Mouse (Mus musculus) thymus, adult 2 months (tissue): ENCODE measurements around the gene Chst8. TPM values are rescaled to one million over a fixed set of nuclear protein-coding genes. Genes with fewer than 3 reads are reported as not detected.

ENCODE experiments used
- DNase-seq: peaks from one replicate; pipeline ENCODE4 v3.0.0; 2021
- H3K27ac ChIP-seq: fragments of 200-500 bp; 2 replicates; pipeline ENCODE4 v1.5.1; 2012; ENCODE audit warnings: low read length, control low read depth; ENCODE audit not compliant: control insufficient read depth, insufficient read depth
- H3K27me3 ChIP-seq: fragments of 200-500 bp; 2 replicates; pipeline ENCODE4 v1.6.1; 2012; ENCODE audit warnings: mild to moderate bottlenecking, low read length, moderate library complexity, mixed read lengths; ENCODE audit not compliant: control insufficient read depth, insufficient read depth
- H3K36me3 ChIP-seq: fragments of 200-500 bp; 2 replicates; pipeline ENCODE4 v1.6.1; 2012; ENCODE audit warnings: mild to moderate bottlenecking, low read length, moderate library complexity; ENCODE audit not compliant: control insufficient read depth, insufficient read depth
- H3K4me1 ChIP-seq: fragments of 200-500 bp; replicated peaks from 2 replicates; pipeline ENCODE4 v1.6.1; 2012; ENCODE audit warnings: low read length; ENCODE audit not compliant: control insufficient read depth, insufficient read depth
- H3K4me3 ChIP-seq: fragments of 200-500 bp; 2 replicates; pipeline ENCODE4 v1.5.1; 2012; ENCODE audit warnings: mild to moderate bottlenecking, low read length, control low read depth, moderate library complexity; ENCODE audit not compliant: control insufficient read depth, insufficient read depth
- CTCF ChIP-seq: fragments of 200-500 bp; IDR thresholded peaks from 2 replicates; pipeline ENCODE4 v1.5.1; 2012; ENCODE audit warnings: mild to moderate bottlenecking, control low read depth, low read length, moderate library complexity, borderline replicate concordance; ENCODE audit not compliant: control insufficient read depth, poor library complexity, insufficient read depth; ENCODE audit errors: extremely low read depth
- POLR2A ChIP-seq: fragments of 200-500 bp; IDR thresholded peaks from 2 replicates; pipeline ENCODE4 v1.6.1; 2012; ENCODE audit warnings: mild to moderate bottlenecking, low read length, control low read depth, moderate library complexity; ENCODE audit not compliant: control insufficient read depth, poor library complexity, insufficient read depth; ENCODE audit errors: extremely low read depth
- WGBS: fragments of 180-500 bp; shearing (Covaris S2); methylation state at CpG from one replicate; pipeline ENCODE4 v1.1.7; 2018; 5-methylcytosine and 5-hydroxymethylcytosine counted together
- polyA plus RNA-seq: library from polyadenylated mRNA; depleted of rRNA; stranded (reverse); fragments of >200 nt; gene quantifications from 2 replicates; pipeline ENCODE4 v1.2.3, GENCODE M21; 2012

Chst8 gene
- polyA plus RNA-seq, 1 experiment, result 6.3 TPM

- H3K4me1 ChIP-seq, result no peaks in the 10 kb centered on the region
- no peak overlapping the region for H3K4me3 ChIP-seq
- TF ChIP-seq CTCF, result no peak
- TF ChIP-seq POLR2A, result no peak
- no peak overlapping the region for H3K27ac ChIP-seq
- 43% methylated on average over 2 of the region's 2 CpGs for WGBS
- H3K27me3 ChIP-seq, result no peaks in the 10 kb centered on the region; the same call in 1 of the 2 replicates
- DNase-seq, result no peak
- H3K36me3 ChIP-seq, result no peaks in the 10 kb centered on the region
Measured at GRCm38 (mm10) chr7:34679886-34680285, 132.6 kb downstream of the Chst8 start.

GRCm38 (mm10) chr7:34675831-34676514 lies 136.5 kb downstream of the Chst8 start:
- no peaks in the 10 kb centered on the region; the same call in 1 of the 2 replicates for H3K27me3 ChIP-seq
- DNase-seq, result peak; percentile 52
- no peak overlapping the region for H3K4me3 ChIP-seq
- H3K4me1 ChIP-seq, result no peaks in the 10 kb centered on the region
- no peaks in the 10 kb centered on the region for H3K36me3 ChIP-seq
- TF ChIP-seq CTCF (no peak; the same call in 1 of the 2 replicates), POLR2A (no peak)
- WGBS, result 16% methylated on average over 33 of the region's 33 CpGs
- no peak overlapping the region for H3K27ac ChIP-seq

GRCm38 (mm10) chr7:34675120-34675790 lies 137.3 kb downstream of the Chst8 start:
- DNase-seq, result no peak
- Histone ChIP-seq H3K36me3 (no peaks in the 10 kb centered on the region), H3K4me1 (no peaks in the 10 kb centered on the region), H3K27ac (no peak overlapping the region), H3K27me3 (no peaks in the 10 kb centered on the region; the same call in 1 of the 2 replicates), H3K4me3 (no peak overlapping the region)
- TF ChIP-seq CTCF (no peak), POLR2A (no peak)
- 23% methylated on average over 42 of the region's 42 CpGs for WGBS

GRCm38 (mm10) chr7:34672916-34673315 lies 139.6 kb downstream of the Chst8 start:
- H3K27me3 ChIP-seq, result no peaks in the 10 kb centered on the region; the same call in 1 of the 2 replicates
- TF ChIP-seq CTCF (no peak), POLR2A (no peak)
- no peak overlapping the region for H3K4me3 ChIP-seq
- DNase-seq, result no peak
- WGBS, result 87% methylated on average over 4 of the region's 4 CpGs
- H3K27ac ChIP-seq, result no peak overlapping the region
- no peaks in the 10 kb centered on the region for H3K4me1 ChIP-seq
- no peaks in the 10 kb centered on the region for H3K36me3 ChIP-seq

GRCm38 (mm10) chr7:34671911-34672310 lies 140.6 kb downstream of the Chst8 start:
- TF ChIP-seq POLR2A (no peak), CTCF (peak; percentile 90)
- H3K27ac ChIP-seq, result no peak overlapping the region
- 6% methylated on average over 6 of the region's 6 CpGs for WGBS
- no peaks in the 10 kb centered on the region for H3K36me3 ChIP-seq
- DNase-seq, result peak; percentile 81
- H3K27me3 ChIP-seq, result no peaks in the 10 kb centered on the region; the same call in 1 of the 2 replicates
- H3K4me3 ChIP-seq, result no peak overlapping the region
- H3K4me1 ChIP-seq, result no peaks in the 10 kb centered on the region

GRCm38 (mm10) chr7:34670778-34671177 lies 141.7 kb downstream of the Chst8 start:
- no peaks in the 10 kb centered on the region for H3K4me1 ChIP-seq
- H3K4me3 ChIP-seq, result no peak overlapping the region
- DNase-seq, result no peak
- H3K27ac ChIP-seq, result no peak overlapping the region
- no peaks in the 10 kb centered on the region for H3K36me3 ChIP-seq
- 87% methylated on average over 3 of the region's 3 CpGs for WGBS
- H3K27me3 ChIP-seq, result no peaks in the 10 kb centered on the region; the same call in 1 of the 2 replicates
- TF ChIP-seq POLR2A (no peak), CTCF (no peak)
